24 mouse cellular contexts compared by ENCODE assay signal in genomic region chr11:63878616-63879015, GRCm38 (mm10).
"Had no signal": no experiment of that assay in that cellular context is flagged by ENCODE, and none has a peak within 500 bp of the region (broad histone marks: within the 10 kb centered on the region; RNA-seq: fewer than 3 reads in every experiment).

No protein-coding gene starts in this region.

- DNase-seq: gastrocnemius, postnatal 10 days; heart, postnatal 10 days; heart, postnatal 4 days; kidney, adult 18-20 months; kidney, adult 9 months; kidney, postnatal 14 days; kidney, postnatal 36 days; layer of hippocampus, adult 9-11 months; layer of hippocampus, postnatal 36 days; lung, adult 18-20 months had no signal

- H3K9ac ChIP-seq: heart, embryonic 12.5 days; hindbrain, embryonic 12.5 days; hindbrain, embryonic 14.5 days; intestine, embryonic 15.5 days; kidney, embryonic 15.5 days; limb, embryonic 12.5 days had no signal

- H3K36me3 ChIP-seq: heart, embryonic 10.5 days; heart, embryonic 12.5 days; hindbrain, embryonic 10.5 days; hindbrain, embryonic 12.5 days; intestine, embryonic 15.5 days; kidney, embryonic 15.5 days; limb, embryonic 10.5 days; limb, embryonic 12.5 days had no signal

- H3K27me3 ChIP-seq: heart, embryonic 12.5 days; intestine, embryonic 15.5 days had no signal

- H3K4me2 ChIP-seq: heart, embryonic 12.5 days; hindbrain, embryonic 12.5 days; hindbrain, embryonic 14.5 days; intestine, embryonic 15.5 days; kidney, embryonic 15.5 days; limb, embryonic 12.5 days had no signal

- H3K9me3 ChIP-seq: heart, embryonic 10.5 days; heart, embryonic 12.5 days; hindbrain, embryonic 10.5 days; hindbrain, embryonic 12.5 days; intestine, embryonic 15.5 days; kidney, embryonic 15.5 days; limb, embryonic 10.5 days; limb, embryonic 12.5 days had no signal

- ATAC-seq: hindbrain, embryonic 16.5 days; inflammation-experienced regulatory T-cells, adult 6 months; intestine, embryonic 15.5 days; intestine, postnatal 0 days had no signal

- H3K4me1 ChIP-seq: heart, embryonic 10.5 days; hindbrain, embryonic 10.5 days; hindbrain, embryonic 12.5 days; intestine, embryonic 15.5 days; limb, embryonic 10.5 days had no signal

- H3K4me3 ChIP-seq: gastrocnemius, adult 2 months; heart, embryonic 10.5 days; heart, embryonic 12.5 days; hindbrain, embryonic 10.5 days; hindbrain, embryonic 12.5 days; intestine, embryonic 15.5 days; kidney, embryonic 15.5 days; limb, embryonic 10.5 days; limb, embryonic 12.5 days had no signal

- H3K27ac ChIP-seq: gastrocnemius, adult 2 months; heart, embryonic 10.5 days; hindbrain, embryonic 10.5 days; hindbrain, embryonic 12.5 days; hindbrain, embryonic 14.5 days; intestine, embryonic 15.5 days; kidney, embryonic 15.5 days; kidney, postnatal 0 days; limb, embryonic 10.5 days; limb, embryonic 12.5 days had no signal
